Comparison of ENCODE assay signal across 17 mouse cellular contexts in the genomic region with DNA sequence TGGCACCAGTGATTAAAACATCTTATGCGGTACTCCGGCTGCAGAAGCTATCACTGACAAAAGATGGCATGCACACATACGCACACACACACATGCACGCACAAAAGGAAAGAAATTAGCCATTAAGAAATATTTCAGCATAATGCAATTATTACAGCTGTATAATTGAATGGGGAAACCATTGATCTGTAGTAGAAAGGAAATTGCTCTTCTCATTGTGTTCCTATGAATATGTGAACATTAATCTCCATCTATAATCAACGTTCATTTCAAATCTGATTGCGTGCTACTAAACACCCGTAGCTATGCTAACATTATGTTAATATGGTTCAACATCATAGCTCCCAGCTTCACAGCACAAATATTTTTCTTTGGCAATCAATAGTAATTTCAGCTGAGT.
DNase-seq lines count a peak whose midpoint lies in the region; ATAC-seq lines count a peak whose summit lies in the region.
"Had no signal": no experiment of that assay in that cellular context is flagged by ENCODE, and none has a peak within 500 bp of the region (broad histone marks: within the 10 kb centered on the region; RNA-seq: fewer than 3 reads in every experiment).

No protein-coding gene starts in this region.

- no peak overlapping the region for H3K4me3 ChIP-seq in forebrain, embryonic 14.5 days (ENCODE audit: low read depth, low read length)
- no peak overlapping the region for H3K4me3 ChIP-seq in forebrain, embryonic 12.5 days (replicated peaks)
- H3K4me3 ChIP-seq in midbrain, embryonic 14.5 days (replicated peaks; ENCODE audit: low read depth, low read length): no peak overlapping the region
- H3K4me3 ChIP-seq in midbrain, embryonic 16.5 days (ENCODE audit: low read depth, low read length): no peak overlapping the region
- no peak overlapping the region for H3K4me3 ChIP-seq in forebrain, embryonic 16.5 days (replicated peaks; ENCODE audit: low read length)
- H3K4me3 ChIP-seq: embryonic facial prominence, embryonic 10.5 days; embryonic facial prominence, embryonic 12.5 days had no signal

- peak; percentile 59 for DNase-seq in forebrain, embryonic 14.5 days (ENCODE audit: low spot score)
- DNase-seq in midbrain, embryonic 14.5 days: peak; percentile 12
- no peak for DNase-seq in heart, adult 9 months (ENCODE audit: low spot score in 2 of 2)
- no peak for DNase-seq in kidney, adult 11 months
- DNase-seq: adrenal gland, adult 2 months; adrenal gland, postnatal 10 days; adrenal gland, postnatal 25 days; cerebellum, adult 11-12 months; cerebellum, adult 2 months; cerebellum, adult 9-10 months; cerebellum, postnatal 10 days; cerebellum, postnatal 25 days had no signal

- WGBS in forebrain, embryonic 14.5 days: 84% methylated on average over 7 of the region's 7 CpGs
- WGBS in forebrain, embryonic 12.5 days: 77% methylated on average over 7 of the region's 7 CpGs
- WGBS in midbrain, embryonic 14.5 days: 81% methylated on average over 7 of the region's 7 CpGs
- WGBS in midbrain, embryonic 16.5 days: 70% methylated on average over 7 of the region's 7 CpGs
- 81% methylated on average over 7 of the region's 7 CpGs for WGBS in forebrain, embryonic 16.5 days

- peak; percentile 66 for ATAC-seq in forebrain, embryonic 14.5 days
- ATAC-seq in forebrain, embryonic 12.5 days (ENCODE audit: low FRiP score): no peak
- no peak for ATAC-seq in midbrain, embryonic 14.5 days (ENCODE audit: low FRiP score, low TSS enrichment)
- no peak for ATAC-seq in midbrain, embryonic 16.5 days
- ATAC-seq in forebrain, embryonic 16.5 days: peak; percentile 82

- H3K4me1 ChIP-seq in forebrain, embryonic 14.5 days (ENCODE audit: control insufficient read depth, insufficient read depth, low read length): no peaks in the 10 kb centered on the region
- no peaks in the 10 kb centered on the region for H3K4me1 ChIP-seq in forebrain, embryonic 12.5 days
- no peaks in the 10 kb centered on the region for H3K4me1 ChIP-seq in midbrain, embryonic 14.5 days (ENCODE audit: control insufficient read depth, insufficient read depth, low read length)
- H3K4me1 ChIP-seq in midbrain, embryonic 16.5 days (ENCODE audit: control insufficient read depth, insufficient read depth, low read length): no peaks in the 10 kb centered on the region
- H3K4me1 ChIP-seq in forebrain, embryonic 16.5 days (replicated peaks; ENCODE audit: control insufficient read depth, insufficient read depth, low read length): no peaks in the 10 kb centered on the region
- H3K4me1 ChIP-seq: embryonic facial prominence, embryonic 10.5 days; embryonic facial prominence, embryonic 12.5 days had no signal

- H3K36me3 ChIP-seq in forebrain, embryonic 14.5 days (ENCODE audit: control insufficient read depth, insufficient read depth, low read length): no peaks in the 10 kb centered on the region
- no peaks in the 10 kb centered on the region for H3K36me3 ChIP-seq in forebrain, embryonic 12.5 days (replicated peaks)
- no peaks in the 10 kb centered on the region for H3K36me3 ChIP-seq in midbrain, embryonic 14.5 days (ENCODE audit: control insufficient read depth, insufficient read depth, low read length)
- no peaks in the 10 kb centered on the region for H3K36me3 ChIP-seq in midbrain, embryonic 16.5 days (ENCODE audit: control insufficient read depth, insufficient read depth, low read length)
- H3K36me3 ChIP-seq in forebrain, embryonic 16.5 days (ENCODE audit: control insufficient read depth, insufficient read depth): no peaks in the 10 kb centered on the region
- H3K36me3 ChIP-seq: embryonic facial prominence, embryonic 10.5 days; embryonic facial prominence, embryonic 12.5 days had no signal

- no peaks in the 10 kb centered on the region for H3K27me3 ChIP-seq in forebrain, embryonic 14.5 days (replicated peaks; ENCODE audit: control insufficient read depth, insufficient read depth, low read length)
- H3K27me3 ChIP-seq in forebrain, embryonic 12.5 days: no peaks in the 10 kb centered on the region
- H3K27me3 ChIP-seq in midbrain, embryonic 14.5 days (ENCODE audit: control insufficient read depth, insufficient read depth, low read length): no peaks in the 10 kb centered on the region
- no peaks in the 10 kb centered on the region for H3K27me3 ChIP-seq in midbrain, embryonic 16.5 days (ENCODE audit: control insufficient read depth, insufficient read depth, low read depth, low read length)
- no peaks in the 10 kb centered on the region for H3K27me3 ChIP-seq in forebrain, embryonic 16.5 days (replicated peaks; ENCODE audit: control insufficient read depth, insufficient read depth, low read length)
- H3K27me3 ChIP-seq: embryonic facial prominence, embryonic 12.5 days had no signal

- no peak overlapping the region for H3K9ac ChIP-seq in forebrain, embryonic 14.5 days (ENCODE audit: low read length)
- no peak overlapping the region for H3K9ac ChIP-seq in forebrain, embryonic 12.5 days
- H3K9ac ChIP-seq in midbrain, embryonic 14.5 days (replicated peaks; ENCODE audit: low read length): no peak overlapping the region
- no peak overlapping the region for H3K9ac ChIP-seq in midbrain, embryonic 16.5 days (ENCODE audit: low read depth, low read length)
- no peak overlapping the region for H3K9ac ChIP-seq in forebrain, embryonic 16.5 days (replicated peaks; ENCODE audit: low read depth, low read length)
- H3K9ac ChIP-seq: embryonic facial prominence, embryonic 12.5 days had no signal

- no peak overlapping the region for H3K4me2 ChIP-seq in forebrain, embryonic 14.5 days (ENCODE audit: low read length)
- H3K4me2 ChIP-seq in forebrain, embryonic 12.5 days: no peak overlapping the region
- no peak overlapping the region for H3K4me2 ChIP-seq in midbrain, embryonic 14.5 days (ENCODE audit: low read length)
- no peak overlapping the region for H3K4me2 ChIP-seq in midbrain, embryonic 16.5 days (ENCODE audit: low read length)
- no peak overlapping the region for H3K4me2 ChIP-seq in forebrain, embryonic 16.5 days (ENCODE audit: low read length)
- H3K4me2 ChIP-seq: embryonic facial prominence, embryonic 12.5 days had no signal

- H3K9me3 ChIP-seq in forebrain, embryonic 14.5 days (replicated peaks; ENCODE audit: control insufficient read depth, low read length): no peaks in the 10 kb centered on the region
- no peaks in the 10 kb centered on the region for H3K9me3 ChIP-seq in forebrain, embryonic 12.5 days
- no peaks in the 10 kb centered on the region for H3K9me3 ChIP-seq in midbrain, embryonic 14.5 days (ENCODE audit: control insufficient read depth, low read length)
- no peaks in the 10 kb centered on the region for H3K9me3 ChIP-seq in midbrain, embryonic 16.5 days (replicated peaks; ENCODE audit: control insufficient read depth, low read length, poor library complexity, severe bottlenecking)
- no peaks in the 10 kb centered on the region for H3K9me3 ChIP-seq in forebrain, embryonic 16.5 days (ENCODE audit: control insufficient read depth, low read length)
- H3K9me3 ChIP-seq: embryonic facial prominence, embryonic 10.5 days; embryonic facial prominence, embryonic 12.5 days had no signal

- H3K27ac ChIP-seq in forebrain, embryonic 14.5 days (ENCODE audit: low read depth, low read length): 0 out of 2 replicates have a peak overlapping the region, but pooled peaks have one; percentile 9
- no peak overlapping the region for H3K27ac ChIP-seq in forebrain, embryonic 12.5 days
- no peak overlapping the region for H3K27ac ChIP-seq in midbrain, embryonic 14.5 days (replicated peaks; ENCODE audit: low read depth, low read length)
- H3K27ac ChIP-seq in midbrain, embryonic 16.5 days (ENCODE audit: low read length): no peak overlapping the region
- H3K27ac ChIP-seq in forebrain, embryonic 16.5 days (ENCODE audit: low read length): no peak overlapping the region
- H3K27ac ChIP-seq: embryonic facial prominence, embryonic 10.5 days; embryonic facial prominence, embryonic 12.5 days had no signal

Comparison
In these comparisons a context has a peak if more than half of its experiments do, and no peak if none do; other contexts are left out.
1. ATAC-seq: peak in forebrain, embryonic 14.5 days (single experiment) and forebrain, embryonic 16.5 days (single experiment); none in forebrain, embryonic 12.5 days (single experiment), midbrain, embryonic 14.5 days (single experiment) and midbrain, embryonic 16.5 days (single experiment).
2. DNase-seq: peak in forebrain, embryonic 14.5 days (single experiment) and midbrain, embryonic 14.5 days (single experiment); none in heart, adult 9 months (0 of 2) and kidney, adult 11 months (single experiment).